Mouse (Mus musculus) MEL (cell line): ENCODE measurements at regions not wholly inside any gene's neighbourhood (a gene's known extent, or its start where the extent isn't known, plus 50 kb on each side); places are given as distances from the start of the nearest gene placed in this dataset.

ENCODE experiments used
- CHD1 ChIP-seq: IDR thresholded peaks from 2 replicates; pipeline ENCODE4 v1.6.1; 2012; ENCODE audit warnings: low read depth, mild to moderate bottlenecking, inconsistent platforms, low read length, improper control_type of control experiment
- CTCF ChIP-seq, 3 experiments: IDR thresholded peaks in 2 of 3; conservative IDR thresholded peaks in 1 of 3; 2 replicates each; pipeline ENCODE4 v1.5.1; 2011 to 2012; ENCODE audit warnings: low read length in 3 of 3, low read depth in 2 of 3, mild to moderate bottlenecking in 2 of 3, improper control_type of control experiment in 1 of 3, inconsistent platforms in 1 of 3, mixed read lengths in 1 of 3, moderate library complexity in 1 of 3; ENCODE audit not compliant: control insufficient read depth in 1 of 3, insufficient read depth in 1 of 3, poor library complexity in 1 of 3, severe bottlenecking in 1 of 3
- GATA1 ChIP-seq: IDR thresholded peaks from 2 replicates; pipeline ENCODE4 v1.6.1; 2011; ENCODE audit warnings: low read depth, low read length, improper control_type of control experiment
- NELFE ChIP-seq: IDR thresholded peaks from 2 replicates; pipeline ENCODE4 v1.6.1; 2011; ENCODE audit warnings: low read depth, low read length, improper control_type of control experiment
- POLR2A ChIP-seq, 2 experiments: IDR thresholded peaks; 2 replicates each; pipeline ENCODE4 v1.6.1; 2011 to 2012; ENCODE audit warnings: low read length in 2 of 2, mild to moderate bottlenecking in 2 of 2, control low read depth in 1 of 2, improper control_type of control experiment in 1 of 2, low read depth in 1 of 2, moderate library complexity in 1 of 2; ENCODE audit not compliant: control insufficient read depth in 1 of 2, insufficient read depth in 1 of 2, poor library complexity in 1 of 2
- RCOR1 ChIP-seq: IDR thresholded peaks from 2 replicates; pipeline ENCODE4 v1.6.1; 2012; ENCODE audit warnings: low read depth, mild to moderate bottlenecking, inconsistent platforms, low read length, improper control_type of control experiment
- SIN3A ChIP-seq: IDR thresholded peaks from 2 replicates; pipeline ENCODE4 v1.6.1; 2012; ENCODE audit warnings: low read length, improper control_type of control experiment, inconsistent platforms
- TAL1 ChIP-seq: IDR thresholded peaks from 2 replicates; pipeline ENCODE4 v1.6.1; 2012; ENCODE audit warnings: mild to moderate bottlenecking, inconsistent platforms, low read length, moderate library complexity, mixed read lengths
- TCF12 ChIP-seq: IDR thresholded peaks from 2 replicates; pipeline ENCODE4 v1.6.1; 2014; ENCODE audit warnings: low read depth, mild to moderate bottlenecking, inconsistent platforms, low read length, improper control_type of control experiment, moderate library complexity
- USF1 ChIP-seq: IDR thresholded peaks from 2 replicates; pipeline ENCODE4 v1.6.1; 2014; ENCODE audit warnings: low read depth, mild to moderate bottlenecking, inconsistent platforms, low read length, improper control_type of control experiment, moderate library complexity
- ZC3H11A ChIP-seq: IDR thresholded peaks from 2 replicates; pipeline ENCODE4 v1.6.1; 2012; ENCODE audit warnings: low read depth, mild to moderate bottlenecking, inconsistent platforms, low read length, improper control_type of control experiment
- ZNF384 ChIP-seq: IDR thresholded peaks from 2 replicates; pipeline ENCODE4 v1.6.1; 2012; ENCODE audit warnings: low read depth, mild to moderate bottlenecking, inconsistent platforms, low read length, improper control_type of control experiment

DNA sequence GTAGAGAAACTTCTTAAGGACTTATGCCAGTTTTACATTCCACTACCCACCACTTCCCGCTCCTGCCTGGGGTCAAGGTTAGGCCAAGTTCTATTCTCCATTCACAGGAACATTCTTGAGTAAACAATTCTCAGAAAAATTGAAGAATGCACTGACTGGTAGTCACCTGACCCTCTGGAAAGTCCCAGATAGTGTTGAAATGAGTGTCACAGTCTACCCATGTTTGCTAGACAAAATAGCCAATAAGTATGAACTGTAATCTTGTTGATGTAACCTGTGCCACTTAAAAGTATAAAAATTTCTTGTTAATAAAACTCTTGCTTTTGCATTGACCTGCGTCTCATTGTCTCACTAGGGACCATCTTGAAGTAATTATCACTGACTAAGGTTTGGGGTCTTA lies 1487.9 kb downstream of the Tbl1xr1 start:
- TF ChIP-seq CTCF (IDR thresholded peaks at IDR 0.05 in 2 of 3, conservative IDR thresholded peaks at IDR 0.05 in 1 of 3; ENCODE audit: control insufficient read depth in 1 of 3, insufficient read depth in 1 of 3, low read depth in 2 of 3, low read length in 3 of 3, poor library complexity in 1 of 3, severe bottlenecking in 1 of 3) (no peak), ZC3H11A (no peak), NELFE (no peak), POLR2A (IDR thresholded peaks at IDR 0.05; ENCODE audit: control insufficient read depth in 1 of 2, insufficient read depth in 1 of 2, low read depth in 1 of 2, low read length in 2 of 2, poor library complexity in 1 of 2) (no peak), ZNF384 (no peak), TCF12 (no peak), TAL1 (no peak), GATA1 (no peak), CHD1 (no peak), SIN3A (no peak), RCOR1 (no peak), USF1 (no peak)
